Mouse (Mus musculus) megakaryocyte, embryonic 14.5 days (primary cell): ENCODE results near the gene Gng10. TPM values are rescaled to one million over a fixed set of nuclear protein-coding genes. Genes with fewer than 3 reads are reported as not detected.

ENCODE experiments used
- H3K27me3 ChIP-seq: replicated peaks from 2 replicates; pipeline ENCODE3; 2012; ENCODE audit warnings: inconsistent platforms
- H3K36me3 ChIP-seq: replicated peaks from 2 replicates; pipeline ENCODE3; 2012; ENCODE audit warnings: low read length, inconsistent platforms, mixed read lengths
- H3K4me1 ChIP-seq: 2 replicates; pipeline ENCODE4 v1.6.1; 2012; ENCODE audit warnings: inconsistent platforms
- H3K4me3 ChIP-seq: replicated peaks from 2 replicates; pipeline ENCODE3; 2012; ENCODE audit warnings: moderate library complexity, mild to moderate bottlenecking, inconsistent platforms
- H3K9me3 ChIP-seq: 2 replicates; pipeline ENCODE4 v1.6.1; 2012; ENCODE audit warnings: inconsistent platforms
- FLI1 ChIP-seq: IDR thresholded peaks from 2 replicates; pipeline ENCODE4 v1.6.1; 2012; ENCODE audit warnings: low read length, inconsistent platforms, mixed read lengths
- GATA1 ChIP-seq: IDR thresholded peaks from 3 replicates; pipeline ENCODE4 v1.6.1; 2012; ENCODE audit warnings: mixed read lengths, low read length, inconsistent platforms, borderline replicate concordance
- polyA plus RNA-seq: library from polyadenylated mRNA; stranded (reverse); fragments of >175 nt; gene quantifications from 2 replicates; pipeline ENCODE4 v1.2.3, GENCODE M21; 2012; ENCODE audit warnings: low replicate concordance; ENCODE audit not compliant: insufficient read depth

Gene Gng10
- polyA plus RNA-seq, 1 experiment, result 19.6 TPM

DNA sequence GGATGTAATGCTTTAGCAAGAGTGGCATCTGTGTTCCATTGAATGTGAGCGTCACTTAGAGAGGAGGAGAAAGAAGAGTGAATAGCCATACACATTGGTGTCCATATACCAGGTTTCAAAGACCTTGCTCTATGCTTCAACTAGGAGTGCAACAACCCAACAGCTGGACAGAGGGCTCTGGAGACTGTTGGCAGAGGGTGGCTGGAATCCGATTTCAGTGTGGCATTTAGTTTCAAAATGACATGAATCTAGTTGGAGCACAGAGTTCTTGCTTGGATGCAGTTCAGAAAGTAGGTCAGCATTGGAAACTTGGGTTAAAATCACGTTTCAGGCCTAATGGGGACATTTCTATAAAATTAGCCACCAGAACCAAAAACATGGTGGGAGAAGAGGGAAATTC, 19.7 kb upstream of the Gng10 start:
- no peak for TF ChIP-seq FLI1
- no peak for TF ChIP-seq GATA1
- Histone ChIP-seq H3K4me3 (no peak overlapping the region), H3K9me3 (no peaks in the 10 kb centered on the region), H3K27me3 (no peaks in the 10 kb centered on the region), H3K4me1 (peaks cover 24% of the 10 kb centered on the region), H3K36me3 (peaks cover 44% of the 10 kb centered on the region)

DNA sequence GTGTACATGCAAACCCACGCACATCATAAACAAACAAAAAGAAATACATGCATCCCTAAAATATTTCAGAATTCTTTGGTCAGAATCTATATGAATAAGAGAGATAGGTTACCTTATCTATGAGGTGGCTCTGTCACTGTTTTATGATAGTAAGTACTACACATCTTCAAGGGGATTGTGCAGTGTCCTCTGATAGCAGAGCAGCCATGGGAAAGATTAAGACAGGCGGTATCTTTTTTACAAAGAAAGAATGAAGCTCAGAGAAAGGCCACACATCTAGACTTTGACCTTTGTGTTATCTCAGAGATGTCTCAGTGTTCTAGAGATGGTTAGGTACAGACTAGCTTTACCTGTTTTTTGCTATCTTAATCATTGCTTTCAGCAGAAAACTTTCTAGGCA, 18.0 kb upstream of the Gng10 start:
- Histone ChIP-seq H3K9me3 (no peaks in the 10 kb centered on the region), H3K27me3 (no peaks in the 10 kb centered on the region), H3K36me3 (peaks cover 56% of the 10 kb centered on the region), H3K4me1 (peaks cover 14% of the 10 kb centered on the region), H3K4me3 (no peak overlapping the region)
- TF ChIP-seq GATA1, result no peak
- no peak for TF ChIP-seq FLI1

- H3K27me3 ChIP-seq, result no peaks in the 10 kb centered on the region
- TF ChIP-seq GATA1 (no peak), FLI1 (no peak)
- peaks cover 35% of the 10 kb centered on the region for H3K4me1 ChIP-seq
- peaks cover 13% of the 10 kb centered on the region for H3K36me3 ChIP-seq
- no peaks in the 10 kb centered on the region for H3K9me3 ChIP-seq
- H3K4me3 ChIP-seq, result peak overlapping the region; percentile 99
These were observed 467 bp upstream of the Gng10 start for GRCm38 (mm10) chr4:59034325-59034917.

DNA sequence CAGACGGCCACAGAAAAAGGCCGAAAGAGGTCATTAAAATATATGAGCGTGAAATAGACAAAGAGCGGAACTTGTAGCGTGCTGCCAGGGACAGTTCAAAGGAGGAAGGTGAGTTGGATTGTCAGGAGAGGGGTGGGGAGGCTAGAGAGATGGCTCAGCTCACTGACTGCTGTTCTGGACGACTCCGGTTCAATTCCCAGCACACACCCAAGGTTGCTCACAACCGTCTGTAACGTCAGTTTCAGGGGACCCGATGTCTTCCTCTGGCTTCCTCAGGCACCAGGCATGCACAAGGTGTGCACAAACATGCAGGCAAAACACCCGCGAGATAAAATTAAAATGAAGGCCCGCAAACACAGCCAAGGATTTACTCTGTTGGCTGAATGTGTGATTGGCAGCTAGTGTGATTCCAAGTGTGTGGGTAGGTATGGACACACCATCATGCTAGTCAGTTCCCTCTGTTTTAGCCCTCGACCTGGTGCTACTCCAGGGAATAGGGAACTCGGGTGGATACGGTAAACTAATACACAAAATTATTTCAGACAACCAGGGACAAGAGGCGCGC, 980 bp downstream of the Gng10 start:
- TF ChIP-seq GATA1 (no peak), FLI1 (no peak)
- no peaks in the 10 kb centered on the region for H3K9me3 ChIP-seq
- H3K36me3 ChIP-seq, result peaks cover 27% of the 10 kb centered on the region
- H3K4me3 ChIP-seq, result peak overlapping the region; percentile 99
- no peaks in the 10 kb centered on the region for H3K27me3 ChIP-seq
- peaks cover 42% of the 10 kb centered on the region for H3K4me1 ChIP-seq

DNA sequence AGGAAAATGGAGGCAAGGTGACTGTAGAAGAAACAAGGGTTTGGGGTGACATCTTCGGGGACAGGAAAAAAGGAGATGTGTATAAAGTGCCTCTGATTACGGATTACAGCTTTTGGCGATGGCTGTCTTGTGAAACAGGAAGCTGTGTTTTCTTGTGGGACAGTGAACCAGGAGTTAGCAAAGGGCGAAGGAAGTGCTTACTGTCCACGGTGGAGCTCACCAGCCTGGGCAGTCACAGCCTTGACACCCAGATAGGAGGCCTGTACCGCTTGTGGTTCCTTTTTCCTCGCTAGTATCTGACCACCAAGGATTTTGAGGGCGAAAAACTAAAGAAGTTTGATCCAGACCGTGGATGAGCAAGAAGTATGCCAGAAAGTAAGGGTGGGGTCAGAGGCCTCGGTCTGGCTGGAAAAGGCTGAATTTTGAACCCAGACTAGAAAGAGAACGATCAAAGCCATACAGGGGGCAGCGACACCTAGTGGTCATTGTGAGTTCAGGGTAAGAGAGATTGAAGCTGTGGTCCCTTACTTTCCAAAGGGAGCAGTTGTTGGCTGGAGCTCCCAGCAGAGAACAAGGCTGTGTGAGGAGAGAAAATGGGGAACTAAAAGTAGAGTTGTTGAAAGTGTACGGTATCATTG, 1.7 kb downstream of the Gng10 start:
- no peak for TF ChIP-seq FLI1
- no peak for TF ChIP-seq GATA1
- peaks cover 34% of the 10 kb centered on the region for H3K36me3 ChIP-seq
- peaks cover 42% of the 10 kb centered on the region for H3K4me1 ChIP-seq
- peak overlapping the region; percentile 91 for H3K4me3 ChIP-seq
- no peaks in the 10 kb centered on the region for H3K9me3 ChIP-seq
- H3K27me3 ChIP-seq, result no peaks in the 10 kb centered on the region

DNA sequence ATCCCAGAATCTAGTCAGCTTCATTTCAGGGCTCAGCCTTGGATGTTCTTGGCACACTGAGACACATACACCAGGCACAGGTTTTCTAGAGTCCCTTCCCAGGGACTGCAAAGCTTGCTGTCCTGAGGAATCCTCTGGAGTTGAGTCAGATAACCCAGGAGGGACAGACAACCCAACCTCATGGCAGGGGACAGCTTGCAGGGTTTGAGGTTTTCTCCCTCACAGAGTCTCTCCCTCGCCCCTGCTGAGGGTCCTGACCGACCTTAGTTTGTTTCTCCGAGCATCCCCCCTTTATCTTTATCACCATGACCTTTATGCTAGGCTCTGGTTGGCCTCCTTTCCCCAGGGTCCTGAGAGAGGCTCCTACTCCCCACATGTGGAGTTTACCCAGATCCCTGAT, 2.6 kb downstream of the Gng10 start:
- H3K4me3 ChIP-seq, result no peak overlapping the region
- H3K9me3 ChIP-seq, result no peaks in the 10 kb centered on the region
- peaks cover 41% of the 10 kb centered on the region for H3K36me3 ChIP-seq
- no peak for TF ChIP-seq FLI1
- TF ChIP-seq GATA1, result no peak
- no peaks in the 10 kb centered on the region for H3K27me3 ChIP-seq
- H3K4me1 ChIP-seq, result peaks cover 42% of the 10 kb centered on the region

DNA sequence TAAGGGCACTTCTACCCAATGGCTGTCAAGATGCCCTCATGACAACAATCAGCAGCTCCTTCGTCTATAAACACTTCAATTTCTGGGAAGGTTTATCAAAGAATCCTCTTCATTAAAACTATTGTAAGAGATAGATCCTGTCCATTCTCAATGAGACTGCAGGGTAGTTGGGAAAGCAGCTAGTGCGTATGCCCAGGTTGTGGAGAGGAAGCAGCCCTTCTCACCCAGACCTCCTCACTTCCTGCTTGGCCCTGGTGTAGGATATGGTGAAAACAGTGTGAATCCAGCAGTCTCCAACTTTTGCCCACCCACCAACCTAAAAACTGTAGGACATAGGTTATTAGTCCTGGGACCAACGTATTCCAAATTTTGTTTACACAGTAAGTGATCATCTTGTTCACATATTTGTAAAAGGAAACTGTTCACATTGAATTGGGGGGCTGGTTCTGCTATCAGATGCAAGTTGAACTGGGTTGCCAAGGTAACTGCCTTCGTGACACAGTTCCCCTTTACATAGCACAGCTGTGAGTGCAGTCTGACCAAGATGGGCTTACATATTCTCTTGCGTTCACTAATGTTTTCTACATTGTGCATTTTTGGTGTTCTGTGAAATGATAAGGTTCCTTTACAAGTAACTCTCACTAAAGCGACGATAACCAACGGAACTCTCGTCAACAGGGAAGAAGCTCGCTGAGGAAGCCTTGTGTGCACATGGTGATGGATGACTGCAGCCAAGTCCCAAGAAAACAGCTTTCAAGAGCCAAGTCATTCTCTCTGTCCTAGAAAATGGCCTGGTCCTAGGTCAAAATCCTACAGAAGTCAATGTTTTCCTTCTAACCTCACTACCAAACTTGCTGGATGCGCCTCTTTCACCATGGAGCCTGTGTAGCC, 5.8 kb downstream of the Gng10 start:
- no peak for TF ChIP-seq FLI1
- no peak for TF ChIP-seq GATA1
- Histone ChIP-seq H3K4me3 (no peak overlapping the region), H3K36me3 (peaks cover 48% of the 10 kb centered on the region), H3K27me3 (no peaks in the 10 kb centered on the region), H3K4me1 (peaks cover 34% of the 10 kb centered on the region), H3K9me3 (0 out of 2 replicates have a peak, but pooled peaks cover 3% of the 10 kb centered on the region)

DNA sequence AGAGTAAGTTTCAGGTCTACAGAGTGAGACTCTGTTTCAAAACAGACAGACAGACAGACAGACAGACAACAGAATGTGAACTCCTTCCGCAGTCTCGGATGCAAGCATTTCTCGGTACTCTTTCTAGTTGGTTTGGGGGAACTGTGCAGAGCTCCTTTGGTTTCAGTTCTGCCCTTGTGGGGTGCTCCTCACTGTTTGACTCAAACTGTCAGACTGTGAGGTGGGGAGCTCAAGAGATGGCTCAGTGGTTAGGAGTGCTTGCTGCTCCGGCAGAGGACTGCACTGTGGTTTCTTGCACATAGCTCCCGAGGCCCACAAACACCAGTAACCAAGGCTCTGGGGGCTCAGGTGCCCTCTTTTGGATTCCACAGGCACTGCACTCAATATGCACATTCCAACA, 8.2 kb downstream of the Gng10 start:
- Histone ChIP-seq H3K27me3 (no peaks in the 10 kb centered on the region), H3K36me3 (peaks cover 45% of the 10 kb centered on the region), H3K4me1 (peaks cover 13% of the 10 kb centered on the region), H3K4me3 (no peak overlapping the region), H3K9me3 (0 out of 2 replicates have a peak, but pooled peaks cover 3% of the 10 kb centered on the region)
- no peak for TF ChIP-seq FLI1
- TF ChIP-seq GATA1, result no peak

- no peak for TF ChIP-seq FLI1
- no peak for TF ChIP-seq GATA1
These were observed 9.0 kb downstream of the Gng10 start for GRCm38 (mm10) chr4:59043891-59044290.

DNA sequence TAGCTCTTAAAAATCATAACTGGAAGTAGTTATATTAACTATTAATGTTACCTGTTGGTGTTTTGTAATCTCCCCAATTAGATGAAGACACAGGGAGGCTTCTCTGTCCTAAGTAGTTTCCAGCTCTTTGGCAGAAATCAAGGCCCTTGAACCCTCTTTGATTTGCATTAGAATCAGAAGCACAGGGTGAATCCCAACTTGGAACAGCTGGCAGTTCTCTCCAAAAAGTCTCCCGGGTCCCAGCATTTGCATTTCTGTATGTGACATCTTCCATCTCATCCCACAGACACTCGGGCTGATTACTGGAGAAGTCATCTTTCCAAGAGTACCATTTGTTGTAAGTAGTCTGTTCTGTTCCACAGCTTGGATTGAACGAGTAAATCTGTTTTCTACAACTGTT, 12.3 kb downstream of the Gng10 start:
- Histone ChIP-seq H3K4me1 (peaks cover 12% of the 10 kb centered on the region), H3K9me3 (0 out of 2 replicates have a peak, but pooled peaks cover 3% of the 10 kb centered on the region), H3K4me3 (no peak overlapping the region), H3K36me3 (peaks cover 8% of the 10 kb centered on the region), H3K27me3 (no peaks in the 10 kb centered on the region)
- TF ChIP-seq FLI1 (no peak), GATA1 (no peak)

More at GRCm38 (mm10) chr4:59043891-59044290, 9.0 kb downstream of the Gng10 start:
- no peak overlapping the region for H3K4me3 ChIP-seq
- H3K36me3 ChIP-seq, result peaks cover 41% of the 10 kb centered on the region
- peaks cover 15% of the 10 kb centered on the region for H3K4me1 ChIP-seq
- 0 out of 2 replicates have a peak, but pooled peaks cover 3% of the 10 kb centered on the region for H3K9me3 ChIP-seq
- no peaks in the 10 kb centered on the region for H3K27me3 ChIP-seq
